Mouse (Mus musculus): Measurements from ENCODE around the gene Nfatc2. TPM values are rescaled to one million over a fixed set of nuclear protein-coding genes. Genes with fewer than 3 reads are reported as not detected.

The Nfatc2 gene
- 1.3 TPM in 2 replicates for total RNA-seq (2017)

DNA sequence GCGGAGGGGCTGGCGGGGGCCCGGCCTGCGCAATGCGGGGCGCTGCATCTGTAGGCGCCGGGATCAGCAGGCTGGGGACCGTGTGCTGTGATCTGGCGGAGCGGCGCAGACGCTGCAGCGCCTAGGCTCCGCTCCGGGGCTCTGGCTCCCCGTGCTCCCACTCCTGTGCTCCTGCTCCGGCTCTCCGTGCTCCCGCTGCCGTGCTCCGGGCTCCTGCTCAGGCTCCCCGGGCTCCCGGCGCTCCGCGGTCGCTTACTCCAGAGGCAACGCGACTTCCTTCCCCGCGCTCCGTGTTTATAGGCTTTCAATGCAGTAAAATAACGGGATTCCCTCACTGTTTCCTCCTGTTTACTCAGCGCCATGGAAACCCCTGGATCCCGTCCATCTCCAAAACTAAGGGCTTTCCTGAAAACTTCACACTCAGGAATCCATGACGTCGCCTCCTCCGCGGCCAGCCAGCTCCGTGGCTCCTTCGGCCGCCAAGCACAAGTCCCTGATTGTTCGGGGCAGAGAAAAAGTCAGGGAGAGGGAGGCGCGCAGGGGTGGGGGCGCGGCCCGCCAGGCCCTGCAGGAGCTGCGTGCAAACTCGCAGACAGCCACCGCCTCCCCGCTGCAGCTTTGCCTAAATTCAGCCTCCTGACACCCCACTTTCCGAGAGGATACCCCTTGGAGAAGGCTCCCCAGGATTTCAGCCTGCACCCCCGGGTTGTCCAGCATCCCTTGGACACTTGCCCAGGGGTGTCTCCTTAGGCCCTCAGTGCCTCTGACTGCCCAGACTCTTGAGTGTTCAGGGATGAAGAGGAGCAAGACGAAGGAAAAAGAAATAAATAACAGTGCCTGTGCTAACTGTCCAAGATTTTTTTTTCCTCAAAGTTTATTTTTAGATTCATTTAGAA lies at the start of gene Nfatc2:
Gene Nfatc2, minus strand, starts transcription at position 167 of the 896 bp plus-strand sequence.
- ATAC-seq (replicated peaks; ENCODE audit: low read depth, poor library complexity, severe bottlenecking): no peak

DNA sequence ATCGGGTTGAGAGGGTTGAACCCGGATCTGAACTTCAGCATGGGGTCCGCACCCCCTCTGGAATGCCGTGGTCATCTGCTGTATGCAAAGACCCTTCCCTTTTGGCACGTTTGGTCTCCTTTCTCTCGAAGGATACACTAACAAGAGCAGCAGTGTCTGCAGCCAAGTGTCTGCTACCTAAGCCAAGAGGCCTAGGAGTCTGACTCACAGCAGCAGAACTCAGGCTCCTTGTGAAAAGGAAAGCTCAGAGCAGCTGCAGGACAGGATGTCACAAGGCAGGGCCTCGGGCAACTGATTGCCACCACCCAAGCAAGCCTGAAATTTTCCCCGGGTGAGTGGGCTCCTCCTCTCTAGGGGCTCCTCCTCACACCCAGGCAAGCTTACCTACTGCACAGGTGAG lies 46.7 kb upstream of the Nfatc2 start:
- no peak for ATAC-seq (replicated peaks; ENCODE audit: low read depth, poor library complexity, severe bottlenecking)

DNA sequence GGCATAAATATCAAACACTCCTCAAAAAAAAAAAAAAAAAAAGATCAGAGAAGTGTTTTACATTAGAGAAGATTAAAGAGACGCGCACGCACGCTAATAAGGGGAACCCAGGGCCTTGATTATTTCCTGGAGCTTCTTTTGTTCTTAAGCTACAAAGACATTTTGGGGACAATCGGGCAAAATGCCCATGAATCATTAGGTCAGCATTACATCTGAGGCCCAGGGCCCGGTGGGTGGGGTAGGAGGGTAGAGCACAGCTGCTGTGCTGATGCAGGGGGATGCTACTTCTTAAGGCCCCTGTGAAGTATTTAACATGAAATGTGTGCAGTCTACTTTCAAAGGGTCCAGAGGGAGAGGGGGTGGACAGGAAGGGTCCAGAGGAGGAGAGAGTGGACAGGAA lies 43.4 kb upstream of the Nfatc2 start:
- ATAC-seq (replicated peaks; ENCODE audit: low read depth, poor library complexity, severe bottlenecking): no peak

DNA sequence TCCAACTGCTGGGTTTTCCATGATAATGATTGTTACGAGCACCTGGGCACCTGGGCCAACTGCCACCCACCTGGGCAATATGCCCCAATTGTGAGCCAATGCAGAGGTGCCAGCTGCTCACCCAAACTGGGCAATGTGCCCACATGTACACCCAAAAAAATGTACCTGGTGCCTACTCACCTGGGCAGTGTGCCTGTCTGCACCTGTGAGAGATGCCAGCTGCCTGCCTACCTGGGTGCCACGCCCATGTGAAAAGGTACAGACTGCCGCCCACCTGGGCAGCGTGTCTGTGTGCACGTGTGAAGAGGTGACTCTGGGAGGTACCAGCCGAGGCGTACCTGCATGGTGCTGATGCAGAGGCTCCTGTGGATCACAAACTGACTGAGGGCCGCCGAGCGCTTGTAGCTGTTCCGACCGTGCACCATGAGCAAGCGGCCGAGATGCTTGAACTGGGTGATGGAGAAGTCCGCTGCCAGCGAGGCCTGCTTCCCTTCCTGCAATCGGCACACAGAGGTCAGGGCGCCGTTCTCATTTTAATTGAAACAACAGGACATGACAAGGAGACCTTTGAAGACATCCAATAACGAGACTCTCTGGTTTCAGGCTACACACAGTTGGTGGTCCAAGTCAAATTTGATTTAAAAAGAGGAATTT lies 42.2 kb upstream of the Nfatc2 start:
- no peak for ATAC-seq (replicated peaks; ENCODE audit: low read depth, poor library complexity, severe bottlenecking)

DNA sequence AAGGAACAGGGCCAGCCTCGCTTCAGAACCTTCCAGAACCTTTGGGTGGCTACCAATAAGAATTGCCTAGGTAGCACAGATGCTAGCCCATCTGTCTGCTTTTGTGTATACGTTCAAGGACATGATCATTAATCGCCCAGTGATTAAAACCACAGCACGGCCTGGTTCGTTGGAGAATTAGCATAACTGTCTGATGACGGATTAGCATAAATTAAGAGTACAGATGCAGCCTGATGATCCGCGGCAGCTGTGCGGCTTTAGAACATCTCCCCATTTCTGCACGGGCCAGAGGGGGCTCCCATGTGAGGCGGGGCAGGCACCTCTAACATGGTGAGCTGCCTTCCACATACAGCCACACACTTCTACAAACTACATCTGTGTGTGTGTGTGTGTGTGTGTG lies 40.7 kb upstream of the Nfatc2 start:
- no peak for ATAC-seq (replicated peaks; ENCODE audit: low read depth, poor library complexity, severe bottlenecking)

DNA sequence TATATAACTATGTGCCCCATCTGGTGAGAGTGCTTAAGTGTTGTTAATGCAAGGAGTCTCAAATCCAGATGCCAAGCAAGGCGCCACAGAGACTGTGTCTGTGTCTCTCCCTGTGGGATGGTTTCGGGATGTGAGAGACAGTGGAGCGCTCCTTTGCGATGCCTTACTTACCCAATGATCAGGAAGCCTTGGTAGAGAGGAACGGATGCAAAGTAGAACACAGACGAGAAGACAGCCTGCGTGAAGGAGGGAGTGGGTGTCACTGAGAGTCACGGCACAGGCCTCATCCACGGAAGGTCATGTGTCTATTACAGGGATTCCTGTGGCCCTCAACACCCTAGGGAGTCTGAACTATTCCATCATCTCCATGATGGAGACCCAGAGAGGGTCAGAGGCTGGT lies 39.0 kb upstream of the Nfatc2 start:
- ATAC-seq (replicated peaks; ENCODE audit: low read depth, poor library complexity, severe bottlenecking): no peak

DNA sequence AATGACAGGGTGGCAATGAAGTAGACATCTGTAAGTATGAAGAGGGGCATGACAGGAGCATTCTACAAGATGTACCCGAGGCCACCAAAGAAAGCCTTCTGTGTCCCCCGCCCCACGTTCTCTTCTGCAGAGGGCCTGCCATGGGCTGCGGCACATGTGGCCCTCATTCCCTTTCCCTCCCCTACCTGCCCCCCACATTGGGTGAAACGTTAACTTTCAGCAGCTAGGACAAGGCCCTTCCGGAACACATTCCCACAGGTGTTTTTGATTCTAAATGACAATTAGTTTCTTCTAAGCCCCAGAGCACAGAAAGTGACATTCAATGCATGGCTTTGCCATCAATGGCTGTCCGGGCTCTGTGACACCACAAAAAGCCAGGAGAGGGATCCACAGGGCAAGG lies 33.4 kb upstream of the Nfatc2 start:
- no peak for ATAC-seq (replicated peaks; ENCODE audit: low read depth, poor library complexity, severe bottlenecking)

DNA sequence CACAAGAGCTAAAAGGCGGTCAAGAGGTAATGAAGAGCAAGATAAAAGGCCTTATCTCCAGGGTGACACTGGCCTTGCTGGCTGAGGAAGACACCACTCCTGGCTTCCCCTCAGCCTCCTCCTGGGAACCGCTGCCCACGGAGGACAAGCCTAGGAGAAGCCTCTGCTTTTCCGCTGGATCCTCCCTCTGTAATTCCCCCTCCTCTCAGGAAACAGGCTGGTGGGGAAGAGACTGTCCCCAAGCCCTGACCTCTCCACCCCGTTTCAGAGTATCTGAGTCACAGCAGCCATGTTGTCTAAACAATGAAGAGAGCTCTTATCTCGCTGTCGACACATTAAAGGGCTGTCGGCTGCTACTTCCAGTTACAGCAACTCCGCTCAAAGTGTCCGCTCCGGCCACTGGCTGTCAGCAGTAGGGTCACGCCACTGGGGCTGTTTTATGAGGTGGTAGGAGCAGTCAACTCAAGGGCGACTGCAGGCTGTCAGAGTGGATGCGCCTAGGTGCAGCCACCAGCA lies 31.9 kb upstream of the Nfatc2 start:
- ATAC-seq (replicated peaks; ENCODE audit: low read depth, poor library complexity, severe bottlenecking): no peak

DNA sequence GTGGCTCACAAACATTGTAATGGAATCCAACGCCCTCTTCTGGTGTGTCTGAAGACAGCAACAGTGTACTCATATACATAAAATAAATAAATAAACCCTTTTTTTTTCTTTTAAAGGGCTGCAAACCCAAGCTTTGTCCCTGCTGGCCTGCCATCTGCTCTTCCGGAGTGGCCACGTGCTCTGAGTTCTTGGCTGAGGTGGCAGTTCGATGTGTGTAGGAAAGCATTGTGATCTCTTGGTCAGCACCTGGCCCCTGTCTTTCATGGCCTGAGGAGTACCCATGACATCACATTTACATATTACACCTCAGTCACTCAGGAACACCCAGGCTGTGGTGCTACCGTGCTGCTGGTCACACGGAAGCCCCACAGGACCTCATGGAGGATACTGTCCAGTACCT lies 31.1 kb upstream of the Nfatc2 start:
- ATAC-seq (replicated peaks; ENCODE audit: low read depth, poor library complexity, severe bottlenecking): no peak

DNA sequence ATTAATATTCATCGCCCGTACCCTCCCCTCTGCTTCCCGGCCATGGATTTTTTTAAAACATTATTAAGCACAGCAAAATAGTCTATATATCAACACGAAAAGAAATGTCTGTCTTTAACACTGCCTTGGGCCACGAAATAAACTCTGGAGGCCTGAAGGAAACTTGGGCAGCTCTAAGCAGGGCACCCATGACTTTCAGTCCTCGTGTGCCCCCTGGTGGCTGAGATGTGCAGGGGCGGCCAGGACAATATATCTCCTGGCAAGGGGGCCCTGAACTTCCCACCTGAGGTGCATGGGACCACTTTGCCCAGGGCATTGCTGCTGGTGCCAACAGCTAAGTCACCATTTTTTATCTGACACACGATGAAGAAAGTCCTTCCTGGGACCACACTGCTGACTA lies 27.3 kb upstream of the Nfatc2 start:
- peak; percentile 84 for ATAC-seq (replicated peaks; ENCODE audit: low read depth, poor library complexity, severe bottlenecking)

DNA sequence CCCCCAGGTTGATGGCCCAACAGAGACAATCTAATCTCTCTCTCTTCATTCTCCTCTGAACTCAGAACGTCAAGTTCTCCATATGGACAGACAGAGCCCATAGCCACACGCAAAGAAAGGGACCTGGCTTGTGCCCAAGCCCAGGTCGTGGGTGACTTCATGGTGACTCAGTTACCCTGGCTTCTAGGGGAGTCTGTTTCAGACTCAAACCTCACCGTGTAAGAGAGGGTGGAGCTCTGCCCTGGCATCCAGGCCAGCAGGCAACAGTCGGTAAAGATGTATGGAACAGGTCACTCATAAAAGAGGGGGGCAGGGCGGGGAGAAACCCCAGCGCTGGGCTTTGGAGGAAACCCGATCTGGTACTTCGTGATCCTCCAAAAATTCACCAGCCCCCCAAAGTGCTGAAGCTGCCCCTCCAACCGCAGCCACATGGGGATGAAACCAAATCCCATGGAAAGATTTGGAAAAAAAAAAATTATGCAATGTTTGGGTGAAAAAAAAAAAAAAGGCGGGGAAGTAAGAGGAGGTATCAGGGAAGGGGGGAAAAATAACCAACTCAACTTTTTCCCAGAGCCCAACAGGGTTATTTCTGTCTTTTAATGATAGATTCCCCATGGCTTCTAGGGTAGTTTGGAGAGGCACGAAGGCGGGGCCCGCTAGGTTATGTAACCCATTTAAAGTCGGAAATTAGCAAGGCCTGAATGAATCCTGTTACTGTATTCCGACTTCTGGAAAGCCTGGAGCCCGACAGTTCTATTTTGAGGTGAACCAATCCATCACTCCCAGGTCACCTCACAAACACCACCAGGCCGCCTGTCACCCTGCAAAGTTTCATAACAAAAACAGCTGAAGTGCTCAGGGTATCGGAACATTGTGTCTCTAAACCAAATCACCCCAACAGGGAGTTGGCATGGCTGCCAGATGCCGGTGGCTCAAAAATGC lies 26.6 kb upstream of the Nfatc2 start:
- ATAC-seq (replicated peaks; ENCODE audit: low read depth, poor library complexity, severe bottlenecking): no peak

DNA sequence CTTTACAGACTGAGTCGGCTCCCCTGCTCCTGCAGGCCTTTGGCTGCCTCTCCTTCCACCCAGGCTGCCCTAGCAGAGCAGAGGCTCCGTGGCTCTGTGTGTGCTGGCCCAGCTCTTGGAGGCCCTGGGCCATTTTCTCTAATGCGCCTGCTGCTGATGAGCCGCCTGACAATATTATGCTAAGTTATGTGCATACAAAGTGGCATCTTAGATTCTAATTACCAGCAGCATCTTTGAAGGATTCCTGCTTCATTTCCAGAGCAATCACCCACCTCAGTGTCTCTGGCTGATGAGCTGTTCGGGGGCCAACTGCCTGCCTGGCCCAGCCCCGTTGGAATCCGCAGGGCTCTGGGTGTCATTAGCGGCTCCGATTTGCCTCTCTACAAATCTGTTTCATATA lies 24.9 kb upstream of the Nfatc2 start:
- ATAC-seq (replicated peaks; ENCODE audit: low read depth, poor library complexity, severe bottlenecking): no peak

DNA sequence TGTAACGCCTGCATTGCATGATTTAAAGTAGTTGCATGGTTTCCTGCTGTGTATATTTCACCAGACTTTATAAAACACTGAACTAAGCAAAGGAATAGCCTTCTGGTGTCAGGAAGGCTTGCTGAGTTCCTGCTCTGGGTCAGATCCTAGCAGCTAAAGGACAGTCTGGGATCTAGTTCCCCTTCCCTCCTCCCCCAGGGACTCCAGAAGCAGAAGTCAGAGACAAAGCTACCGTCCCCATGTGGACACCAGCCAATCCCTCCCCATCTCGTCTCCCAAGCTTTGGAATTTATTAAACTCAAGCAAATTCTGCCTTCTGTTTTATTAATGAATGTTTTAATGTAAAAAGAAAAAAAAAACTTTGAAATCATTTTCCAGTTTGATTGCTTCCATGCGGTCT lies 23.6 kb upstream of the Nfatc2 start:
- no peak for ATAC-seq (replicated peaks; ENCODE audit: low read depth, poor library complexity, severe bottlenecking)

DNA sequence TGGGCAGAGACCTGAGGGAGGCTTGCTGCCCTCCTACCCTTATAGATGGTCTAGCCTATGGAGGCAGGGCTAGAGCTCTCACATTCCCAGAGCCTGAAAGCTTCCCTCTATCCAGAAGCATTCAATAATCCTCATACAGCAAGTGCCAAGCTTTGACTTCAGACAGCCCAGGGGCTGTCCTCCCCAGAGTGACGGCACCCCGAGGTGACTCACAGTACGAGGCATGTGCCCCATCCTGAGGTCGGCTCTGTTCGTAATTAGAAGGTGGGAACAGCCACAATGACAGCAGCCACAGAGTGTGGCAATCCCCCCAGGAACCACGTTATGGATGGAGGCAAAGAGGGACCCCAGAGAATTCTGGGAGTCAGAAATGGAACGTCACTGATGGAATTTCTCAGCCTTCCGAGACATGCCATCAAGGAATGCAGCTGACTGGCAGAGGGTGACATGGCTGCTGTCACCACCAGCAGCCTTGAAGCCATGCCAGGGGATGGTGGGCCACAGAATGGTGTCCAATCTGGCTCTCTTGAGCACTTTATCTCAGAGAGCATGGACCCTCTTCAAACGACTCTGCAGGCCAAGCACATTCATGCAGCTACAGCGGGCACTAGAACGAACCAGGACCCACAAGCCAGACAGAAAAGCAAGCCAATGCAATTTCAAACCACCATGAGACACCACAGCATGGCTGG lies 19.8 kb upstream of the Nfatc2 start:
- ATAC-seq (replicated peaks; ENCODE audit: low read depth, poor library complexity, severe bottlenecking): no peak

DNA sequence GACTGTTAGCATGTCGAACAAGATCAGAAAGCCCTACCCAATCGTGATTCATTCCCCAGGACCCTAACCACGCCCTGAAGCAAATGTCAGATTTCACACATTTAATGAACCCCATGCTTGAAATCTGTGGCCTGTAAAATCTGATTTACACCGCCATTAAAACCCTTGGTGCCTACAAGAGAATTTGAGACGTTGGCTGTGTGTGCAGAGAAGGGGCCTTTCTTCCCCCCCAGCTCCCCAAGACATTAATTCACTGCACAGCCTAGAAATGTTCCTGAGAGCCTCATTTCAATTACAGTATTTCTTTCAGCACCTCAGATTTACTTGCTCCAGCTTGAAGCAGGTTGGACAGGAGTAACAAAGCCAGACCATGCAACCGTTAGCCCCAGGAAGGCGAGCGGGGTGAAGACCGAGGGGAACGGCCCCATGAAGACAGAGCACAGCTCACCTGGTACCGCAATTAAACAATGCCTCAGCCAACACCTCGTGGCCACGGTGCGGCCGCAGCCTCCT lies 16.8 kb upstream of the Nfatc2 start:
- ATAC-seq (replicated peaks; ENCODE audit: low read depth, poor library complexity, severe bottlenecking): no peak

DNA sequence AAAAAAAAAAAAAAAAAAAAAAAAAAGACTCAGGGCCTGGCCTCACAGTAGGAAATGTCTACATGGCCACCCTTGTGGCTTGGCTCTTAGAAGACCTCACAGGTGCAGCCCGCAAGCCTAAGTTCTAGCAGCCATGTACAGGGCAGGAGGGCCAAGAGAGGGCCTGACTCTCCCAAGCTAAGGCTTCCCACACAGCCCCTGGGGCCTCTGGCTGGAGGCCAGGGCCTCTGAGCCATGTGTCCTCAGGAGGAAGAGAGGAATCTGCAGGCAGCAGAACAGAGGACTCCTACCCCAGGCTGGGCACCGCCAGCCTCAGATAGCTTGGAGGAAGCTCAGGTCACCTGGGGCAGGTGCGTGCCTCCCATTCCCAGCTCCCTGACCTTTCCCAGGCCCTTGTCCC lies 13.7 kb upstream of the Nfatc2 start:
- ATAC-seq (replicated peaks; ENCODE audit: low read depth, poor library complexity, severe bottlenecking): peak; percentile 34; the same call in 1 of the 2 replicates

DNA sequence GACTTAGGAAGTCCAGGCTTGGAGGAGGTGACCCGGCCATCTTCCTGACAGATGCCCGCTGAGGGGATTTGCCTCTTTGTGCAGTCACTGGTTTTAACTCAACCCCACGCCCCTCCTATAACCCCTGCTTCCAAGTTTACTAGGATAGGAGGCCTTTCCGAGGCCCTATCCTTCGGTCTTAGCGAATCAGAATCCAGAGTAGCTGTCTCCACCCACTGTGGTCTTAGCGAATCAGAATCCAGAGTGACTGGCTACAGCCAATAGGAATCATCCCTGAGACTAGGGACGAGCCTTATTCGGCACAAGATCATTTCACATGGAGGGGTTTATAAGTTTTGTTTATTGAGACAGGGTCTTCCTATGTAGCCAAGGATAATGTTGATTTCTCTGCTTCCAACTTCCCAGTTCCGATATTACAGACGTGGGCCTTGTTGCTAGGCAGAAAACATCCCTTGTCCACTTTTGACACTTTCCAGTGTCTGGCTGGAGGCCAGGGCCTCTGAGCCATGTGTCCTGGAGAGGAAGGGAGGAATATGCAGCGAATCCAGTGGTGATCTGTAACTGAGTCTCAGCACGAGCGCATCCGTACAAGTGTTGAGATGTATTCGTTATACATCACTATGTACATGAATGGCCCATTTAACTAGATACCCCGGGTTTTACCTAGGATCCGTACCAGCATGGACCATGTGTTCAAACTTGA lies 12.9 kb upstream of the Nfatc2 start:
- no peak for ATAC-seq (replicated peaks; ENCODE audit: low read depth, poor library complexity, severe bottlenecking)

DNA sequence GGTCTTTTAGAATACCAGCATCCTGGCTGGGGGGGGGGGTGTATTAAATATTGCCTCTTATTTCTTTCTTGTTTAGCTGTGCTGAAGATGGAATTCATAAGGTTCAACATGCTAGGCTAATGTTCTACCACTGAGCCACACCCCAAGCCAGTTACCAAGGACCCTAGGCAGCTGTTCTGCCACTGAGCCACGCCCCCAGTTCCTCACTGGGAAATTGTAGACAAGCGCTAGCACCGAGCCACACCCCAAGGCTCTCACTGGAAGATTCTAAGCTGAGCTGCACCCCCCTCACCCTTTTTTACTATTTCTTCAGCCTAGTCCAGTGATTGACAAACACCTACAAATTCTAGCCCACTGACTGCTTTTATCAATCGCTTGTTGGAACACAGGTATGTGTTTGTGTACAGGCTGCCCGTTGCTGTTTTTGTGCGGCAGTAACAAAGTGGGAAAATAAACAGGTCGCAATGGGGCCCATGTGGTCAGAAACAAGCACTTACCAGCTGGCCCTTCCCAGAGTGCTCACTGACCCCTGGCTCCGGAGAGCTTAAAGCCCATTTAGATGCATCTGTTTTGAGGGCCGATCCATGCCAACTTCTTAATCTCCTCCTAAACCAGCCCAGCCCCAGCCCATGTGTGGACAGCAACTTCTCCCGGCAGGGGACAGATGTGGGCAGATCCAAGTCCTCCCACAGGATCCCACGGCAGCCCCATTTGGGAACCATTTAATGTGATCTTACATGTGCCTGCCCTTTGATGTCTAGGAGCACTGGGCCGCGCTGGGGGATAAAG lies 11.8 kb upstream of the Nfatc2 start:
- ATAC-seq (replicated peaks; ENCODE audit: low read depth, poor library complexity, severe bottlenecking): peak; percentile 50
